Mouse (Mus musculus): ENCODE measurements at regions not wholly inside any gene's neighbourhood (a gene's known extent, or its start where the extent isn't known, plus 50 kb on each side); places are given as distances from the start of the nearest gene placed in this dataset.

- H3K4me3 ChIP-seq = no peak overlapping the region
- 0 out of 2 replicates have a peak, but pooled peaks cover 7% of the 10 kb centered on the region for H3K9me3 ChIP-seq (replicated peaks)
- H3K4me2 ChIP-seq = no peak overlapping the region
- no peak for ATAC-seq (ENCODE audit: insufficient number of reproducible peaks, low FRiP score)
- H3K4me1 ChIP-seq (replicated peaks) = peaks cover 13% of the 10 kb centered on the region
- no peak overlapping the region for H3K27ac ChIP-seq (ENCODE audit: poor library complexity, severe bottlenecking)
- H3K27me3 ChIP-seq (replicated peaks) = no peaks in the 10 kb centered on the region
- no peak overlapping the region for H3K9ac ChIP-seq
- H3K36me3 ChIP-seq = no peaks in the 10 kb centered on the region
- 74% methylated on average over 9 of the region's 9 CpGs for WGBS
These were observed 132.0 kb upstream of the Gadl1 start for GRCm38 (mm10) chr9:115777097-115777864.

DNA sequence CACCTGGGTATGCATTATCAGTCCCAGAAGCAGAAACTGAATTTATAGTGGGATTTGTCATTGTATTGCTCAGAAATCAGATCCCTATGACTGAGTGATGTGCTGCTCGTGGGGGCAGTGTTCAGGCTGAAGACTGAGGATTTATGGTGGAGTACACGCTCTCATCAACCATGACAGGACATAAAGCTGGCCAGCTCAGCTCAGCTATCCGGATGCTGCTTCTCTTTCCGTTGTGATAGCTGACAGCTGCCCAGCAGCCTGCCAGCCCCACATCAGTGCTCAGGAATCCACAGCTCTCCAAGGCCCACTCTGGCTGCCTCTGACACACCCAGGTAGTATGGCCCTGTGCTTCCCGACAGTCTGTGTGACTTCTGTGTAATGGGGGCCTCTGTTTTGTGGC is 130.4 kb upstream of the Gadl1 start:
- H3K27ac ChIP-seq (ENCODE audit: poor library complexity, severe bottlenecking) = 0 out of 2 replicates have a peak overlapping the region, but pooled peaks have one; percentile 16
- 34% methylated on average over 5 of the region's 5 CpGs for WGBS
- no peak overlapping the region for H3K4me2 ChIP-seq
- no peak overlapping the region for H3K4me3 ChIP-seq
- H3K36me3 ChIP-seq = no peaks in the 10 kb centered on the region
- H3K4me1 ChIP-seq (replicated peaks) = peaks cover 13% of the 10 kb centered on the region
- peaks cover 11% of the 10 kb centered on the region; the same call in 1 of the 2 replicates for H3K9me3 ChIP-seq (replicated peaks)
- H3K27me3 ChIP-seq (replicated peaks) = no peaks in the 10 kb centered on the region
- peak; percentile 64 for ATAC-seq (ENCODE audit: insufficient number of reproducible peaks, low FRiP score)
- H3K9ac ChIP-seq = no peak overlapping the region

- no peak for ATAC-seq (ENCODE audit: insufficient number of reproducible peaks, low FRiP score)
- Histone ChIP-seq H3K36me3 (no peaks in the 10 kb centered on the region), H3K9ac (no peak overlapping the region), H3K4me3 (no peak overlapping the region), H3K4me2 (no peak overlapping the region), H3K27ac (ENCODE audit: poor library complexity, severe bottlenecking) (no peak overlapping the region), H3K4me1 (replicated peaks) (no peaks in the 10 kb centered on the region), H3K9me3 (replicated peaks) (0 out of 2 replicates have a peak, but pooled peaks cover 2% of the 10 kb centered on the region), H3K27me3 (replicated peaks) (no peaks in the 10 kb centered on the region)
- WGBS = 84% methylated on average over 3 of the region's 3 CpGs
These were observed 109.9 kb upstream of the Gadl1 start for GRCm38 (mm10) chr9:115799330-115799729.

GRCm38 (mm10) chr9:115800624-115801023 is 108.6 kb upstream of the Gadl1 start:
- ATAC-seq (ENCODE audit: insufficient number of reproducible peaks, low FRiP score) = no peak
- H3K4me2 ChIP-seq = no peak overlapping the region
- H3K4me3 ChIP-seq = no peak overlapping the region
- no peaks in the 10 kb centered on the region for H3K27me3 ChIP-seq (replicated peaks)
- no peak overlapping the region for H3K27ac ChIP-seq (ENCODE audit: poor library complexity, severe bottlenecking)
- H3K9ac ChIP-seq = no peak overlapping the region
- H3K4me1 ChIP-seq (replicated peaks) = no peaks in the 10 kb centered on the region
- WGBS = 48% methylated on average over 6 of the region's 6 CpGs
- H3K9me3 ChIP-seq (replicated peaks) = 0 out of 2 replicates have a peak, but pooled peaks cover 2% of the 10 kb centered on the region
- H3K36me3 ChIP-seq = no peaks in the 10 kb centered on the region

DNA sequence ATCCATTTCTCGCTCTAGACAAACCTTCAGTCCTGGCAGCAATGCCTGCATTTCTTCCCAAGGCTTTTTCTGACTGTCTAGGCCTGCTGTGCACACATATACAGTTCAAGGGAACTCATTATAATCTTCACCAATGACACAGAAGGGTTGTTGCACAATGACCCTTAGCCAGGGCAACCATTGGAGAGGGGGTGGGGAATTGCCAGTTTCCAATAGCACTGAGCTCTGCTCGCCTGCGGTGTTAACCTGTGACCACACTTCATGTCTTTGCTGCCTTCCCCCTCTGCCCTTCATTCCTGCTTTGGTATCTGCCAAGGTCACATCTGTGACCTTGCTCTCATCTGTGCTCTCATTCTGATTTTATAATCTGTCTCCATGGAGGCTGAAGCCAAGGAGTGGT is 106.2 kb upstream of the Gadl1 start:
- Histone ChIP-seq H3K9me3 (replicated peaks) (no peaks in the 10 kb centered on the region), H3K4me1 (replicated peaks) (no peaks in the 10 kb centered on the region), H3K36me3 (no peaks in the 10 kb centered on the region), H3K4me2 (no peak overlapping the region), H3K27me3 (replicated peaks) (no peaks in the 10 kb centered on the region), H3K27ac (ENCODE audit: poor library complexity, severe bottlenecking) (no peak overlapping the region), H3K9ac (no peak overlapping the region), H3K4me3 (no peak overlapping the region)
- no peak for ATAC-seq (ENCODE audit: insufficient number of reproducible peaks, low FRiP score)
- 76% methylated on average over 3 of the region's 3 CpGs for WGBS

DNA sequence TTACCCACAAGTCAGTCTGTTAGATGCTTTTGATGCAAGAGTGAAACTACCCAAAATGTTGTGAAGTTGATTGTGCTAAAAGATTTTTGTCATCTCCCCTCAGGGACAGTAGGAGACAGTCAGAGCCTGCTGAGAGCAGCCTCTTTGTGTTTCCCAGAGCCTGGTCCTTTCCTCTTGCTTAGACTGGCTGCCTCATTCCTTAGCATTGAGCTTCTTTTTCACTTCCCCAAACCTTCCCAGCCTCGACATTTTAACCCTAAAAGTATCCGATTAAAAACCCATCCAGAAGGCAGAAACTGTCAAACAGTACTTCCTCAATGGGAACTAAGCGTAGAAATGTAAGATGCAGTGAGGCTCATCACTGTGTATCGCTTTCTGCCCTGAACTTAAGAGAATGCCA is 104.0 kb upstream of the Gadl1 start:
- H3K4me3 ChIP-seq = no peak overlapping the region
- no peaks in the 10 kb centered on the region for H3K4me1 ChIP-seq (replicated peaks)
- H3K4me2 ChIP-seq = no peak overlapping the region
- no peak for ATAC-seq (ENCODE audit: insufficient number of reproducible peaks, low FRiP score)
- no peak overlapping the region for H3K9ac ChIP-seq
- no peaks in the 10 kb centered on the region for H3K27me3 ChIP-seq (replicated peaks)
- H3K27ac ChIP-seq (ENCODE audit: poor library complexity, severe bottlenecking) = no peak overlapping the region
- H3K36me3 ChIP-seq = no peaks in the 10 kb centered on the region
- no peaks in the 10 kb centered on the region for H3K9me3 ChIP-seq (replicated peaks)
- WGBS = 52% methylated on average over 4 of the region's 4 CpGs

DNA sequence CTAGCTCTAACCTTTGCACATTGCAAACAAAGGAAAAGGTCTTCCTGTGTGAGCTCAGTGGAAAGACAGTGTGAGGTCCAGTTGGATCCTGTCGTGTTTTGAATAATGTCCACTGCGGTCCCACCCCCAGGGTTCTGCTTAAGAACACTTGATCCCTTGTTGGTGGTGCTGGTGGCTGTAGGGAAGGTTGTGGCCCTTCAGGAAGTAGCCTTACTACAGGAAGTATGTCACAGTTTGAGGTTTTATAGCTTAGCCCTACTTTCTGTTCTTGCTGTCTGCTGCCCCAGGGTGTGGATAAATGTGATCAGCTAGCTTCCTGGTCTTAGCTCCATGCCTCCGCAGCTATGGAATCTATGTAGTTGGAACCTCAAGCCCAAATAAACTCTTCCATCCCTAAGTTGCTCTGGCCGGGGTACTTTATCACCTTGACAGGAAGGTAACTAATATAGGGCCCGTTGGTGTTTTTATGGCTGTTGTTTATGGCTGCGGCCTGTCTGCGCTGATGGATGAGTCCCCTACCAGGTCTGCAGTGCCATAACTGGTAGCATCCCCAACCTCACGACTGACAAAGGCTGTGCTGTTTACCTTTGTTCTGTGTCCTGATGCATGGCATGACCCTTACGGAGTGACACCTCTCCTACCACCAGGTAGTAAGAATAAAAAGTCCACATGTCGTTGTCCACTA is 103.1 kb upstream of the Gadl1 start:
- H3K27me3 ChIP-seq (replicated peaks) = no peaks in the 10 kb centered on the region
- H3K4me1 ChIP-seq (replicated peaks) = no peaks in the 10 kb centered on the region
- no peak overlapping the region for H3K9ac ChIP-seq
- no peak for ATAC-seq (ENCODE audit: insufficient number of reproducible peaks, low FRiP score)
- no peak overlapping the region for H3K4me2 ChIP-seq
- H3K27ac ChIP-seq (ENCODE audit: poor library complexity, severe bottlenecking) = no peak overlapping the region
- no peaks in the 10 kb centered on the region for H3K36me3 ChIP-seq
- WGBS = 76% methylated on average over 10 of the region's 10 CpGs
- H3K4me3 ChIP-seq = no peak overlapping the region
- no peaks in the 10 kb centered on the region for H3K9me3 ChIP-seq (replicated peaks)

DNA sequence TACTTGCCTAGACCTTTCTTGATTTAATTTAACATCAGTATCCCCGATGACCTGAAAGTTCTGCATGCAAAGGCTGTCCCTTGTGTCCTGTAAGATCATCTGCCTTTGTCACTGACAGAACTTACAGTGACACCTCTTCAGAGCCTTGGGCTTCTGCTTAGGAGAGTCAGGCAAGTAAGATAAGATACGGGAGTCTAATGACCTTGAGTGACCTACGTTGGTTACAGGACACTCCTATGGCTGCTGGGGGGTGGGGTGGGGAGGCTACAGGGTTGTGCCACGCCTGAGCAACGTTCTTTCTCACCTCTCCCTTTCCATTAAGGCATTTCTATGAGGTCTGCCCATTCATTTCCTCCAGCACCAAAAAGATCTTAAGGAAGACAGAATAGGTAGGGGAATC is 69.1 kb upstream of the Gadl1 start:
- no peak for ATAC-seq (ENCODE audit: insufficient number of reproducible peaks, low FRiP score)
- no peaks in the 10 kb centered on the region for H3K36me3 ChIP-seq
- 0 out of 2 replicates have a peak, but pooled peaks cover 2% of the 10 kb centered on the region for H3K9me3 ChIP-seq (replicated peaks)
- H3K9ac ChIP-seq = no peak overlapping the region
- no peaks in the 10 kb centered on the region for H3K27me3 ChIP-seq (replicated peaks)
- no peak overlapping the region for H3K4me2 ChIP-seq
- no peak overlapping the region for H3K4me3 ChIP-seq
- no peak overlapping the region for H3K27ac ChIP-seq (ENCODE audit: poor library complexity, severe bottlenecking)
- peaks cover 21% of the 10 kb centered on the region for H3K4me1 ChIP-seq (replicated peaks)
- WGBS = 21% methylated on average over 5 of the region's 5 CpGs

GRCm38 (mm10) chr9:115840791-115841190 is 68.5 kb upstream of the Gadl1 start:
- Histone ChIP-seq H3K27me3 (replicated peaks) (no peaks in the 10 kb centered on the region), H3K9me3 (replicated peaks) (0 out of 2 replicates have a peak, but pooled peaks cover 2% of the 10 kb centered on the region), H3K4me2 (no peak overlapping the region), H3K4me1 (replicated peaks) (peaks cover 21% of the 10 kb centered on the region), H3K9ac (no peak overlapping the region), H3K4me3 (no peak overlapping the region), H3K36me3 (no peaks in the 10 kb centered on the region), H3K27ac (ENCODE audit: poor library complexity, severe bottlenecking) (no peak overlapping the region)
- ATAC-seq (ENCODE audit: insufficient number of reproducible peaks, low FRiP score) = no peak
- 78% methylated on average over 8 of the region's 8 CpGs for WGBS

- no peak overlapping the region for H3K27ac ChIP-seq (ENCODE audit: poor library complexity, severe bottlenecking)
- ATAC-seq (ENCODE audit: insufficient number of reproducible peaks, low FRiP score) = no peak
- H3K9me3 ChIP-seq (replicated peaks) = 0 out of 2 replicates have a peak, but pooled peaks cover 2% of the 10 kb centered on the region
- H3K27me3 ChIP-seq (replicated peaks) = no peaks in the 10 kb centered on the region
- no peak overlapping the region for H3K4me3 ChIP-seq
- peak overlapping the region; percentile 16; the same call in 1 of the 2 replicates for H3K4me2 ChIP-seq
- WGBS = 42% methylated on average over 10 of the region's 10 CpGs
- H3K36me3 ChIP-seq = no peaks in the 10 kb centered on the region
- peaks cover 21% of the 10 kb centered on the region for H3K4me1 ChIP-seq (replicated peaks)
- no peak overlapping the region for H3K9ac ChIP-seq
These were observed 67.6 kb upstream of the Gadl1 start for GRCm38 (mm10) chr9:115841684-115842083.

- no peak for ATAC-seq (ENCODE audit: insufficient number of reproducible peaks, low FRiP score)
- Histone ChIP-seq H3K27me3 (replicated peaks) (no peaks in the 10 kb centered on the region), H3K27ac (ENCODE audit: poor library complexity, severe bottlenecking) (no peak overlapping the region), H3K9ac (no peak overlapping the region), H3K4me1 (replicated peaks) (peaks cover 20% of the 10 kb centered on the region), H3K36me3 (no peaks in the 10 kb centered on the region), H3K4me3 (no peak overlapping the region), H3K9me3 (replicated peaks) (0 out of 2 replicates have a peak, but pooled peaks cover under 1% of the 10 kb centered on the region), H3K4me2 (no peak overlapping the region)
- 63% methylated on average over 4 of the region's 4 CpGs for WGBS
These were observed 64.9 kb upstream of the Gadl1 start for GRCm38 (mm10) chr9:115844340-115844739.
